ENCODE assay signal across 15 mouse cellular contexts in genomic region chr5:114949316-114949715, GRCm38 (mm10). TPM values are rescaled to one million over a fixed set of nuclear protein-coding genes. Genes with fewer than 3 reads are reported as not detected.
DNase-seq lines count a peak whose midpoint lies in the region; ATAC-seq and TF ChIP-seq lines count a peak whose summit lies in the region.
"Had no signal": no experiment of that assay in that cellular context is flagged by ENCODE, and none has a peak within 500 bp of the region (broad histone marks: within the 10 kb centered on the region; RNA-seq: fewer than 3 reads in every experiment).

No protein-coding gene starts in this region.

- no peak overlapping the region for H3K4me2 ChIP-seq in neural tube, embryonic 13.5 days
- H3K4me2 ChIP-seq in midbrain, postnatal 0 days (ENCODE audit: low read depth, low read length, poor library complexity, severe bottlenecking): no peak overlapping the region
- H3K4me2 ChIP-seq: lung, embryonic 14.5 days had no signal

- no peaks in the 10 kb centered on the region for H3K9me3 ChIP-seq in neural tube, embryonic 13.5 days
- H3K9me3 ChIP-seq in midbrain, postnatal 0 days (ENCODE audit: low read length): no peaks in the 10 kb centered on the region

- no peak for TF ChIP-seq CTCF in midbrain, postnatal 0 days (IDR thresholded peaks at IDR 0.05)

- peaks cover 30% of the 10 kb centered on the region for H3K4me1 ChIP-seq in neural tube, embryonic 13.5 days (replicated peaks)
- H3K4me1 ChIP-seq in midbrain, postnatal 0 days (ENCODE audit: insufficient read depth, low read length): no peaks in the 10 kb centered on the region

- WGBS in neural tube, embryonic 13.5 days: 56% methylated on average over 5 of the region's 5 CpGs
- WGBS in midbrain, postnatal 0 days: 40% methylated on average over 5 of the region's 5 CpGs

- no peak for DNase-seq in frontal cortex, postnatal 14 days (ENCODE audit: low spot score in 2 of 2)
- DNase-seq in neural tube, embryonic 10.5 days (ENCODE audit: extremely low spot score, low spot score): no peak
- DNase-seq in cerebellum, postnatal 36 days: peak; percentile 62 to 65
- DNase-seq in midbrain, postnatal 0 days (ENCODE audit: low spot score): peak; percentile 53
- DNase-seq in layer of hippocampus, postnatal 14 days (ENCODE audit: low spot score in 2 of 2): no peak
- DNase-seq: B cell, adult 2 months had no signal

- peaks cover 46% of the 10 kb centered on the region for H3K36me3 ChIP-seq in neural tube, embryonic 13.5 days
- peaks cover 37% of the 10 kb centered on the region for H3K36me3 ChIP-seq in midbrain, postnatal 0 days (ENCODE audit: insufficient read depth, low read length)

- 0 out of 2 replicates have a peak, but pooled peaks have one; percentile 26 for ATAC-seq in frontal cortex, adult (ENCODE audit: low TSS enrichment)
- no peak for ATAC-seq in neural tube, embryonic 13.5 days (ENCODE audit: low read depth)
- ATAC-seq in midbrain, postnatal 0 days (ENCODE audit: low FRiP score): no peak
- ATAC-seq in activated CD4-positive, CD25-positive, alpha-beta regulatory T cell, adult 4 months: no peak

- H3K27me3 ChIP-seq in neural tube, embryonic 13.5 days: no peaks in the 10 kb centered on the region
- H3K27me3 ChIP-seq in midbrain, postnatal 0 days (ENCODE audit: insufficient read depth, low read length): no peaks in the 10 kb centered on the region

- H3K9ac ChIP-seq in neural tube, embryonic 13.5 days: no peak overlapping the region
- H3K9ac ChIP-seq in midbrain, postnatal 0 days (replicated peaks; ENCODE audit: low read length, poor library complexity, severe bottlenecking): no peak overlapping the region
- H3K9ac ChIP-seq: lung, embryonic 14.5 days had no signal

- no peak overlapping the region for H3K4me3 ChIP-seq in neural tube, embryonic 13.5 days
- no peak overlapping the region for H3K4me3 ChIP-seq in midbrain, postnatal 0 days (ENCODE audit: low read depth, low read length)
- H3K4me3 ChIP-seq: heart, adult 2 months had no signal

- H3K27ac ChIP-seq in neural tube, embryonic 13.5 days (replicated peaks): peak overlapping the region; percentile 54
- no peak overlapping the region for H3K27ac ChIP-seq in midbrain, postnatal 0 days (ENCODE audit: low read depth, low read length)
- H3K27ac ChIP-seq: heart, adult 2 months had no signal

RNA-seq across cellular contexts. Expression of gene 2210016L21Rik, which starts 7.4 kb away (rescaled TPM):
- polyA plus RNA-seq in neural tube, embryonic 13.5 days (2015; fragmentation: Nextera tagmentation; extraction: Ambion mirVana): 94.9 and 111 TPM in 2 replicates
- 62.9 and 71.3 TPM in 2 replicates for total RNA-seq in midbrain, postnatal 0 days (2014; rRNA removed)
- polyA plus RNA-seq in midbrain, postnatal 0 days (2015; fragmentation: Nextera tagmentation; extraction: Ambion mirVana): 189 and 225 TPM in 2 replicates
- polyA plus RNA-seq in activated CD4-positive, CD25-positive, alpha-beta regulatory T cell, adult 4 months (2017; shearing (Covaris generic)): 10 to 100 TPM; 38.4 to 39.0 TPM
- 100 to 1,000 TPM; 187 to 201 TPM for total RNA-seq in layer of hippocampus, postnatal 14 days (2021)

RNA-seq across cellular contexts. Expression of gene Hnf1a, which starts 21.6 kb away (rescaled TPM):
- polyA plus RNA-seq in neural tube, embryonic 13.5 days (2015; fragmentation: Nextera tagmentation; extraction: Ambion mirVana): 0.10 TPM in 1 of 2 replicates, not detected in the other
- total RNA-seq in midbrain, postnatal 0 days (2014; rRNA removed): not detected in 2 replicates
- polyA plus RNA-seq in midbrain, postnatal 0 days (2015; fragmentation: Nextera tagmentation; extraction: Ambion mirVana): 0.05 and 0.06 TPM in 2 replicates
- polyA plus RNA-seq in activated CD4-positive, CD25-positive, alpha-beta regulatory T cell, adult 4 months (2017; shearing (Covaris generic)): under 1 TPM in 1 of 2 experiments, not detected in 1; 0.13 TPM
- not detected for total RNA-seq in layer of hippocampus, postnatal 14 days (2021)
- total RNA-seq: heart, adult 2 months; hematopoietic stem cell, adult 5-6 weeks; left cerebral cortex, postnatal 10 days had no signal
- polyA plus RNA-seq: cortical plate, adult 2 months; forebrain, embryonic 11.5 days; heart, adult 2 months; lung, embryonic 14.5 days had no signal

RNA-seq across cellular contexts. Expression of gene Oasl1, which starts 26.3 kb away (rescaled TPM):
- 0.50 and 0.66 TPM in 2 replicates for polyA plus RNA-seq in neural tube, embryonic 13.5 days (2015; fragmentation: Nextera tagmentation; extraction: Ambion mirVana)
- total RNA-seq in midbrain, postnatal 0 days (2014; rRNA removed): 0.24 and 3.8 TPM in 2 replicates
- 0.32 and 0.79 TPM in 2 replicates for polyA plus RNA-seq in midbrain, postnatal 0 days (2015; fragmentation: Nextera tagmentation; extraction: Ambion mirVana)
- 1 to 10 TPM; 1.7 to 4.1 TPM for polyA plus RNA-seq in activated CD4-positive, CD25-positive, alpha-beta regulatory T cell, adult 4 months (2017; shearing (Covaris generic))
- not detected for total RNA-seq in layer of hippocampus, postnatal 14 days (2021)
- total RNA-seq: left cerebral cortex, postnatal 10 days had no signal

RNA-seq across cellular contexts. Expression of gene Oasl2, which starts 52.6 kb away (rescaled TPM):
- polyA plus RNA-seq in neural tube, embryonic 13.5 days (2015; fragmentation: Nextera tagmentation; extraction: Ambion mirVana): 3.3 and 5.1 TPM in 2 replicates
- 1.8 and 6.3 TPM in 2 replicates for total RNA-seq in midbrain, postnatal 0 days (2014; rRNA removed)
- 3.9 and 5.1 TPM in 2 replicates for polyA plus RNA-seq in midbrain, postnatal 0 days (2015; fragmentation: Nextera tagmentation; extraction: Ambion mirVana)
- polyA plus RNA-seq in activated CD4-positive, CD25-positive, alpha-beta regulatory T cell, adult 4 months (2017; shearing (Covaris generic)): 10 to 100 TPM in 1 of 2 experiments, 1 to 10 TPM in 1; 6.8 to 14.9 TPM
- total RNA-seq in layer of hippocampus, postnatal 14 days (2021): 1 to 10 TPM in 1 of 2 experiments, under 1 TPM in 1; 0.64 to 1.4 TPM

Comparison
In these comparisons a context has a peak if more than half of its experiments do, and no peak if none do; other contexts are left out.
1. DNase-seq: peak in cerebellum, postnatal 36 days (2 of 2) and midbrain, postnatal 0 days (single experiment); none in frontal cortex, postnatal 14 days (0 of 2), neural tube, embryonic 10.5 days (single experiment) and layer of hippocampus, postnatal 14 days (0 of 2).